Mouse (Mus musculus): ENCODE measurements around the gene Gfi1.

The Gfi1 gene

DNA sequence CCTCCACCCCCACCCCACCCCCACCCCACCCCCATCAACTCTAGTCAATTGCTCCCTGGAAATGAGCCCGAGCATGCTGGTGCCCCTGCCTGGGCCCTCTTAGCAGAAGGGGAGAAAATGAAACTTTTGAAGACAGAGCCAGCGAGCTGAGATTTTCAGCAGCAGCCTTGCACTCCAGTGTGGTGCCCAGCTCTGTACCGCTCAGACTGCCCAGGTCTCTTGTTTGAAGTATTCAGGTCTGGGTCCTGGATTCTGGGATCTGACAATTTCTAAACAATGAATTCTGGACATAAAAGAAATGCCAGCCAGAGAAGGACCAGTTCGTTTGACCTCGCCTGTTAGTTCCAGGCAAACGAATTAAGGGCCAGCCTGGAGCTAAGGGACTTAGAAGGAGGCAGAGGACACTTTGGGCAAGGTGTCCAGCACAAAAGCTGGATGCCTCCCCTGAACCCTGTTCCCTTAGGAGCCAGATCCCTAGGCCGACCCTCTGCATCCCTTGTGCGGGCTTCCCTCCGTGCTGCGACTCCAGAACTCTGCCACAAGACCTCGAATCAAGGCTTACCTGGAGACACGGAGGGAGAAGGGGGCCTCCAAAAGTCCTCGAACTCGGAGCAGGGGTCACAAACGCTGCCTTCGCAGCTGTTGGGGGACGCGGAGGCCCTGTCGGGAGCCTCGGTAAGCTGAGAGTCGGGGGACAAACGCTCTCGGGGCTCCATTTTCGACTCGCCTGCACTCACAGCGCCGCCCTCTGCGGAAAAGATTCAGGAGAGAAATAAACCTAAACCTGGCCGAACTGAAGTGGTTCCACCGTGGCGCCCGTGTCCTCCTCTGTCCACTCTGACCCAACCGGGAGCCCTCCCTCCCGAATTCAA is 2.9 kb downstream of the Gfi1 start:
- DNase-seq (ENCODE audit: low spot score) = no peak

DNA sequence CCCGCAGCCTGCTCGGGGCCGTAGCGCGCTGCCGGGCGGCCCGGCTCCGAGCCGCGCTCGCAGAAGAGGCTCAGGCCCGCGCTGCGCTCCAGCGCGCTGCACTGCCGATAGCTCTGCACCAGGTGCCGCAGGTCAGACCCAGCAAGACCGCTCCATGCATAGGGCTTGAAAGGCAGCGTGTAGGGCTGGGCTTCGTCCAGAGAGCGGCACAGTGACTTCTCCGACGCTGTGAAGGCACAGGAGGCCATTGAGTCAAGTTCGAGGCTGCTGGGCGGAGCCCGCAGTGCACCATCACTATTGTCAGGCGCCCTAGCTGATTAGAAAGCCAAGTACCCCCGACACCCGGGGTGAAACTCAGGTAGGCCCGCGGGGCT is 4.2 kb downstream of the Gfi1 start:
- DNase-seq (ENCODE audit: low spot score) = no peak

DNA sequence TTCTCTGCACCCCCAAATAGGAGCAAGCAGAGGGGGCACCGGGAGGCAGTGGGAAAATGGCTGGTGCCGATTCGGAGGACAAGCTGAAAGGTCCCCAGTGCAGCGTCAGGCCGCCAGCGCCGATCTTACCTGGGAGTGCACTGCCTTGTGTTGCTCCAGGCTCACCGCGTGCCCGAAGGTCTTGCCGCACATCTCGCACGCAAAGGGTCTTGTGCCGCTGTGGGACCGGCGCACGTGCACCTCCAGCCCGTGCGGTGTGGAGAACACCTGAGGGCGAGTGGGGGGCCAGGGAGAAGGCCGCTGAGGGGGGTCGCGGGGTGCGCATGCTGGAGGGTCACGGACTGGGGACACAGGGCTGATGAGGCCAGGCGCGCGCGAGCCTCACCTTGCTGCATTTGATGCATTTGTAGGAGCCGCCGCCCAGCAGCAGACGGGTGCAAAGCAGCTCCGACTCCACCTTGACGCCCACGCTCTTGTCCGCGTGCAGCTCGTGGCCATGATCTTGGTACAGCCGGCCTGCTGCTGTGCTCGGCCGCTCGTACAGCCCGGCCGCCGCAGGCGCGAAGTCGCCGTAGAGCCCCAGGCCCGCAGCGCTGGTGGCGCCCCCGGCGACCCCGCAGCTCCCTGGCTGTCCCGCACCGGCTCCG is 4.7 kb downstream of the Gfi1 start:
- no peak for DNase-seq (ENCODE audit: low spot score)

DNA sequence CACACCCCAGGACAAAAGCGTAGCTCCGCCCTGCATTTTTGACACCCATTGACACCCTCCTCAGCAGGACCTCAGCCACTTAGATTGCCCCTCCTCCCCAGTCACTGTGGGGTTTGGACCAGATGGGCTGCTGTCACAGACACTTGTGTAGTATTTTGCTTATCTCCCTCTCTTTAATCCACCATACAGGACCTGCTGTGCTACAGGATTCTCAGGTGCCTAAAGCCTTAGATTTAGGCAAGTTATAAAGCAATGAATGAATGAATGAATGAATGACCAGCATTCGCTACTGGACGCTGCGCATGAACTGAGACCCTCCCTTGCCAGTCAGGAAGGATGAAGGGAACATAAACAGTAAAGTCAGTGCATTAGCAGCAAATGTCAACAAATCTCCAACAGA is 5.3 kb downstream of the Gfi1 start:
- DNase-seq (ENCODE audit: low spot score) = no peak

GRCm38 (mm10) chr5:107719786-107720185 is 6.0 kb downstream of the Gfi1 start:
- no peak for DNase-seq (ENCODE audit: low spot score)

- DNase-seq (ENCODE audit: low spot score) = no peak
Measured at GRCm38 (mm10) chr5:107719209-107719608, 6.6 kb downstream of the Gfi1 start.

DNA sequence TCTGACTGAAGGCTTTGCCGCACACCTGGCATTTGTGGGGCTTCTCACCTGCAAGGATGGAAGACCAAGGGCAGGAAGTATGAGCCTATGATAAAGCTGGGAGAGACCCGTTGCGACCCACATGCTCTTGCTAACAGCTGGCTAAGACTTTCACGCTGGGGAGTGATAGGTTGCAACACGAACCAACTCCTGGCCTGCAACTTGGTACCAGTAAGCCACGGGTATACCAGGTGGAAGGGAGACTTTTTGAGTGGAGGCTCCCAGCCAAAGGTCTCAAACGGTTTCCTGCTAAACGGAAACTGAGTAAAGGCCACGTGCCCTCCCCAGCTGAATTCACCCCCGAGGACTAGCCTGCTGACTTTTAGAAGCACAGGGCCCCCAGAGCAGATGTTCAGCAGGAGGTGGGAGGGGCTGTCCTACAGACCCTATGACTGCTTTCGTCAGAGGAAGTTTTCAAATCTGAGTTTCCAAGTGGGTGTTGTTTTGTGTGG is 7.9 kb downstream of the Gfi1 start:
- DNase-seq (ENCODE audit: low spot score) = no peak

DNA sequence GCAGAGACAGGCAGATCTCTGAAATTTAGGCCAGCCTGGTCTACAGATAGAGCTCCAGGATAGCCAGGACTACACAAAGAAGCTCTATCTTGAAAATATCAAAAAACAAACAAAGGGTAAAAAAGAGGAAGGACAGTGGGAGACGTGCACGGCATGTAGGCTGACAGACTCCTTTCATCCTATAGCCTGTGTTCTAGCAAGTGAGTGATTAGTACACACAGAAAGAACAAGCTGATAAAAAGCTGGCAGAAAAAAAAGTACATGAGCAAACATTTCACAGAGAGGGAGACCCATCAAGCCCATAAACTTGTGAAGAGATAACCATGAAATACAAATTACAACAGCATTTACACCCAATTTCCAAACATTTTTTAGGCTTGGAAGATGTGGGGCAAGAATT is 14.1 kb downstream of the Gfi1 start:
- DNase-seq (ENCODE audit: low spot score) = no peak

DNA sequence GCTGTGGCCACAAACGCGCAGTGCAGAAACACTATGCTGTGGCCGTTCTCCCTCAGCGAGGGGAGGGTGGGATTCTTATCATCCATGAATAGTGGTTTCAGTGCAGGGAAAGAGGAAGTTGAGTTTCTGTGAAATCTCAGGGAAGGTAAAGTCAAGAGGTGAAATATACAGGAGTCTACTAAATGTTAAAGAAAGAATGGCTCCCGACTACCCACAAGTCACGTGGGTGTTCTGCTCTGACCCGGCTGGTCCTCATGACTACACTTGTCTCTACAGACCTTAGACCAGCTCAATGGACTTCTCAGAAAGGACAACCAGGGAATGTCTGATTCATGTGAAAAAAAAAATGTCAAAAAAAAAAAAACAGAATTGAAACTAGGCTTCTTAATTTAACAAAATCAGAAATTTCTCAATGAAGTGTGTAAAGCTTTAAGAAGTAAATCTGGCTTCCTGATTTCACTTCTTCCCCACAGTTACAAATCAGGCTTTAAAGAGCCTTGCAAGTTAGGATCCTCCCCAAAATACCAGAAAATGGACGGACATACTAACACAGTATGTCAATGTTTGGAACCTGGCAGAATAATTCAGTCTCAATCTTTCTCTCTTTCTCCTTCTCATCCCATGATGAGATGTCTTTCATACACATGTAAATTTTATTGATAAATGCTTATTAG is 17.6 kb downstream of the Gfi1 start:
- DNase-seq (ENCODE audit: low spot score) = no peak

- no peak for DNase-seq (ENCODE audit: low spot score)
Measured at GRCm38 (mm10) chr5:107706262-107706661, 19.6 kb downstream of the Gfi1 start.

- peak; percentile 24 for DNase-seq (ENCODE audit: low spot score)
Measured at GRCm38 (mm10) chr5:107705756-107706155, 20.1 kb downstream of the Gfi1 start.

DNA sequence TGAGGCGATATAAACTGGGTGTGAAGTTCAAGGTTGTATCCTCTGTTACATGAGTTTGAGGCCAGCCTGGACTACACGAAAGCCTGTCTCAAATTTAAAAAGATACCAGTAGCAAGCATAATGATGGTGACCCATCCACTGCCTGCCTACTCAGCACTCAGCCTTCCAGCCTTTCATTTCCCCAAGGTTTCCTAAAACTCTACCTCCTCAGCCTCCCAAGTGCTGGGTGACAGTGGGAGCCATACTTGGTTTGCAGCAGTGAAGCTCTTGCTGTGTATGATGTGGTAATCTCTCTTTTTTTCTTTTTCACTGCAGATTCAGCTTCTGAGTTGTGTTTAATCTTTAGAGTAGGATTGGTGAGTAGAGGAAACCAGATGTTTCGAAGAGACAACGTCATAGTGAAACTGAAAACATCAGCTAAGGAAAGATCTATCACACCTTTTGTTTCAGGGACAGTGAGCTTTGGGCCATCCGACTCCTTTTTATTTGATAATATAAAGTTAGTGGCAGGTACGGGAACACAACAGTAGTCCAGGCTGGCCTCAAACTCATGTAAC is 22.6 kb downstream of the Gfi1 start:
- no peak for DNase-seq (ENCODE audit: low spot score)

- DNase-seq (ENCODE audit: low spot score) = no peak
Measured at GRCm38 (mm10) chr5:107701658-107702057, 24.2 kb downstream of the Gfi1 start.

DNA sequence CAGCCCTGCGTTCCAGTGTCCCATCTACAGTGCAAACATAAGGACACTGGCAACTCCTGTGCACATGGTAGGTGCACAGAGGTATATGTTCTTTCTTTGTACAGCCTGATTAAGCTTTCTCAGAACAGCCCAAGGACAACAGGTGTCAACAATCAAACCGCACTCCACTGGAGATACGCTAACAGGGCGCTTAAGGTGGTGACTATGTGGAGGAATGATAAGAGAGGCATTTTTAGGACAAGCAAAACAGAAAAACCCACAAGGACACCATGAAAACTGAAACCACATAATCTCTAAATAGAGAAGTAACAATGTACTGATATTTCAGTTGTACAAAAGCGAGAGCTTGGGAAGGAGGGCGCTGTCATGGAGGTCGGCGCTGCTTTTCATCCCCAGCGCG is 25.0 kb downstream of the Gfi1 start:
- no peak for DNase-seq (ENCODE audit: low spot score)

- DNase-seq (ENCODE audit: low spot score) = no peak
Measured at GRCm38 (mm10) chr5:107698888-107699287, 26.9 kb downstream of the Gfi1 start.

DNA sequence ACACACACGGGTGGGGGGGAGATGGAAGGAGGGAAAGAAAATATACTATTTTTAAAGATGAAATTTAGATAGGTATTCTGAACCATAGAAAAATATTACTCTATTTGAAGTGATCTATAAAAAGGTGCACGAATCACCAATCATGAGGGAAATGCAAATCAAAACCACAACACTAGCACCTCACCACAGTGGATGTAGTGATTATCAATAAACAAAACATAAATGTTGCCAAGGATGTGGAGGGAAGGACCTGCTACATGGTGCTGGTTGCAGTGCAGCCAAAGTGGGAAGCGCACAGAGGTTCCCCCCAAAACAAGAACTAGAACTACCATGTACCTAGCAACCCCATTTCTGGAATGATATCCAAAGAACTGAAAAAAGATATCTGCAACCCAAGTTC is 30.8 kb downstream of the Gfi1 start:
- DNase-seq (ENCODE audit: low spot score) = no peak

GRCm38 (mm10) chr5:107688499-107688866 is 37.4 kb downstream of the Gfi1 start:
- DNase-seq (ENCODE audit: low spot score) = no peak

- peak; percentile 15 for DNase-seq (ENCODE audit: low spot score)
Measured at GRCm38 (mm10) chr5:107687592-107688498, 38.0 kb downstream of the Gfi1 start.

DNA sequence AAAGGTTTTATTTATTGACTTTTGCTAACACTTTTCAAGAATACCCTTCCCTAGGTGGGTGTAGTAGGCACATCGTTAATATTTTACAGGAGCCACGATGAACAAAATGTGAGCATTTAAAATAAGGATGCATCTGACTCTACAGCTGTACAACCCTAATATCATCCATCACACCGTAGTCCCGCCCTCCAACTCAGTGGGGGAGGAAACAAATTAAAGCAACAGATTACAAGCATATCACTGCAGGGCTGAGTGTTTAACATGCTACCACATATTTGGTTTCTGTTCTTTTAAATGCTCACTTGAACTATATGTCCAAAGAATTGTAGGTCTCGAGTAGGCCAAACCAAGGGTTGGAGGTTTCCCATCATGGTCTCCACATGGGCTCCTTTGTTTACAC is 38.7 kb downstream of the Gfi1 start:
- no peak for DNase-seq (ENCODE audit: low spot score)

DNA sequence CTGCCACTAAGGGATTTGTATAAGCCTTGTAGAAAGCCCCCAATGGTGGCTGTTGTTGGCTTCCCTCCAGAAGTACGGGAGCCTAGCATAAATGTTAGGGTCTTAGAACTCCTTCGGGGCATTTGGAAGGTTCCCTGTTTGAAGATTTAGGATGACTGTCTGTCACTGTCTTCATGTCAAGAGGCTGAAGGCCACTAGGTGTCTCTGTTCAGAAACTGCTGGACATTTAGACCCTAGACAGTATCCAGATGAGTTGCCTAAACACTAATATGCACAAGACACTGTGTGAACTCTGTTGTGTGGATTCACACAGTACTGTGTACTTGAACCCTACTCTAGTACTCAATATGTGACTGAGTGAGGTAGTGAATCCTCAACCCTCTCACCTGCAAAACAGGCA is 41.5 kb downstream of the Gfi1 start:
- DNase-seq (ENCODE audit: low spot score) = peak; percentile 45

DNA sequence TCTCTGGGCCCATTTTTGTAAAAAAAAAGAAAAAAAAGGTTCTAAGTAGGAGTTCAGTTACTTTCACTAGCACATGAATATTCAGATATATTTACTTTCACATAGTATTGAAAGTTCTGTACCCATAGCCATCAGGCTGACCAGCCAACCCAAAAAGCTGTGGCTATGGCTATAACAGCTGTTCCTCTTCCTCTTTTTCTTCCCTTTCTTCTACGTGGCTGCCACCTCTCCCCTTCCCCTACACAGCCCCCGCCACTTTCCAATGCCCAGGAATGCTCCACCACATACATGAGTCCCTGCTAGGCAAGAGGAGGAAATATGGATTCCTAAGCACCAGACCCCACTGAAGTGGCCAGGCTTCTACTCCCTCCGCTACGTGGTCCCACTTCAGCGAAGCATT is 44.5 kb downstream of the Gfi1 start:
- DNase-seq (ENCODE audit: low spot score) = no peak

DNA sequence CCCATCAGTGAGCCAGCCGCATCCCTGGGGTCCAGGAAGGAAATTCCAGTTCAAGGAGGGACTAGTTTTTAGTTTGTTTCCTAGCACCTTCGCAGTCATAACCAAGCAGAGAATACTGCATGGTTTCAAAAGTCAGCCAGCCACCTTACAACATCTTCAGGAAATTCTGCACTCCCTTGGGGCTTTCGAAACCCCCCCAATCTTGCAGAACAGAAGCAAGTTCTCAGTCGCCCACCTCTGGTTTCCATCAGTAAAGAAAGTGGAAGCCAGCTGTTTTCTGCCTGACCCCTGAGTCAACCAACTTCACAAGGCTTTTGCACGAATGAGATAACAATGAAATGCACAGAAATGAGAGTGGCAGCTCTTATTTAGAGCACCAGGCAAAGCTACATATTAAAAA is 47.4 kb downstream of the Gfi1 start:
- DNase-seq (ENCODE audit: low spot score) = no peak
